Mouse (Mus musculus) heart, embryonic 15.5 days (tissue): Measurements from ENCODE around the gene Gm10057. TPM values are rescaled to one million over a fixed set of nuclear protein-coding genes. Genes with fewer than 3 reads are reported as not detected.
"Not testable (repeated sequence)": the region's sequence is repeated elsewhere in the genome, so short reads cannot be mapped to it uniquely, and the experiment has no call there.

ENCODE experiments used
- ATAC-seq: fragments of 200-750 bp; cut with Nextera tagmentation; replicated peaks from 2 replicates; pipeline ENCODE4 v1.8.0; 2017; ENCODE audit warnings: low read depth, moderate TSS enrichment; ENCODE audit not compliant: insufficient number of reproducible peaks, insufficient read depth, low FRiP score
- H3K27ac ChIP-seq: fragments of 300-500 bp; sonication (generic); 2 replicates; pipeline ENCODE4 v1.5.1; 2015; ENCODE audit warnings: mild to moderate bottlenecking, inconsistent platforms
- H3K27me3 ChIP-seq: fragments of 300-500 bp; sonication (generic); 2 replicates; pipeline ENCODE4 v1.6.1; 2015; ENCODE audit warnings: inconsistent platforms
- H3K36me3 ChIP-seq: fragments of 300-500 bp; sonication (generic); 2 replicates; pipeline ENCODE4 v1.6.1; 2015; ENCODE audit warnings: mild to moderate bottlenecking, inconsistent platforms
- H3K4me1 ChIP-seq: fragments of 300-500 bp; sonication (generic); replicated peaks from 2 replicates; pipeline ENCODE4 v1.6.1; 2015; ENCODE audit warnings: inconsistent platforms
- H3K4me2 ChIP-seq: fragments of 300-500 bp; sonication (generic); 2 replicates; pipeline ENCODE4 v1.6.1; 2015; ENCODE audit warnings: inconsistent platforms, mild to moderate bottlenecking, moderate library complexity
- H3K4me3 ChIP-seq: fragments of 300-500 bp; sonication (generic); 2 replicates; pipeline ENCODE4 v1.5.1; 2015; ENCODE audit warnings: mild to moderate bottlenecking, inconsistent platforms
- H3K9ac ChIP-seq: fragments of 300-500 bp; sonication (generic); 2 replicates; pipeline ENCODE4 v1.6.1; 2015; ENCODE audit warnings: mild to moderate bottlenecking, inconsistent platforms
- H3K9me3 ChIP-seq: fragments of 300-500 bp; sonication (generic); replicated peaks from 2 replicates; pipeline ENCODE4 v1.6.1; 2016; ENCODE audit warnings: inconsistent platforms
- polyA plus RNA-seq: library from polyadenylated mRNA; unstranded; fragments of >200 nt; fragmentation: Nextera tagmentation; extraction: Ambion mirVana; gene quantifications from 2 replicates; pipeline ENCODE4 v1.2.1, GENCODE M21; 2015

Gene Gm10057
- not detected in 2 replicates for polyA plus RNA-seq

- not testable (repeated sequence) for H3K36me3 ChIP-seq, H3K27ac ChIP-seq, H3K4me1 ChIP-seq, H3K4me3 ChIP-seq, H3K9me3 ChIP-seq, H3K9ac ChIP-seq, ATAC-seq, H3K4me2 ChIP-seq, H3K27me3 ChIP-seq
Measured at GRCm38 (mm10) chrX:154054939-154055338, at the start of gene Gm10057. Gene Gm10057 (minus strand): TSS chrX:154055039.

GRCm38 (mm10) chrX:154033727-154034126, 21.1 kb downstream of the Gm10057 start, which contains the start of gene 4921511M17Rik:
Gene 4921511M17Rik (minus strand): TSS chrX:154033827.
- not testable (repeated sequence) for H3K27ac ChIP-seq, H3K9ac ChIP-seq, ATAC-seq, H3K9me3 ChIP-seq, H3K4me2 ChIP-seq, H3K4me3 ChIP-seq, H3K4me1 ChIP-seq, H3K27me3 ChIP-seq, H3K36me3 ChIP-seq

- not testable (repeated sequence) for H3K4me1 ChIP-seq, H3K4me3 ChIP-seq, H3K4me2 ChIP-seq, H3K27me3 ChIP-seq, H3K9me3 ChIP-seq, ATAC-seq, H3K36me3 ChIP-seq, H3K9ac ChIP-seq, H3K27ac ChIP-seq
Measured at GRCm38 (mm10) chrX:154012540-154012939, 42.3 kb downstream of the Gm10057 start, which contains the start of gene Samt1. Gene Samt1 (minus strand): TSS chrX:154012640.

Other genes with a start within 250 kb of the Gm10057 start
- gene Spin2c, start 222.8 kb downstream of the Gm10057 start, polyA plus RNA-seq = 5.0 and 5.2 TPM in 2 replicates
- not detected in 2 replicates for gene Samt1, start 42.4 kb downstream of the Gm10057 start, polyA plus RNA-seq
- not detected in 2 replicates for gene 4921511M17Rik, start 21.2 kb downstream of the Gm10057 start, polyA plus RNA-seq
- not detected in 2 replicates for gene Gm15140, start 65.6 kb upstream of the Gm10057 start, polyA plus RNA-seq